Mouse (Mus musculus) intestine, postnatal 0 days (tissue): ENCODE measurements around the gene Cox19. TPM values are rescaled to one million over a fixed set of nuclear protein-coding genes. Genes with fewer than 3 reads are reported as not detected.

Experiments used
- ATAC-seq: fragments of 200-750 bp; cut with Nextera tagmentation; 2 replicates; pipeline ENCODE4 v1.8.0; 2017; ENCODE audit warnings: mild to moderate bottlenecking, moderate TSS enrichment, moderate library complexity
- H3K27ac ChIP-seq: fragments of 300-500 bp; sonication (generic); 2 replicates; pipeline ENCODE4 v1.5.1; 2014; ENCODE audit warnings: mild to moderate bottlenecking, low read depth, low read length, moderate library complexity
- H3K27me3 ChIP-seq: fragments of 300-500 bp; sonication (generic); replicated peaks from 2 replicates; pipeline ENCODE4 v1.6.1; 2014; ENCODE audit warnings: low read length, mixed read lengths; ENCODE audit not compliant: control insufficient read depth, insufficient read depth
- H3K36me3 ChIP-seq: fragments of 300-500 bp; sonication (generic); 2 replicates; pipeline ENCODE4 v1.6.1; 2014; ENCODE audit warnings: mild to moderate bottlenecking, moderate library complexity; ENCODE audit not compliant: control insufficient read depth, insufficient read depth
- H3K4me1 ChIP-seq: fragments of 300-500 bp; sonication (generic); replicated peaks from 2 replicates; pipeline ENCODE4 v1.6.1; 2014; ENCODE audit warnings: antibody characterized with exemption, low read length, mixed read lengths; ENCODE audit not compliant: control insufficient read depth, insufficient read depth
- H3K4me2 ChIP-seq: fragments of 300-500 bp; sonication (generic); replicated peaks from 2 replicates; pipeline ENCODE4 v1.6.1; 2014; ENCODE audit warnings: low read depth, mild to moderate bottlenecking, moderate library complexity
- H3K4me3 ChIP-seq: fragments of 300-500 bp; sonication (generic); 2 replicates; pipeline ENCODE4 v1.5.1; 2014; ENCODE audit warnings: low read depth, low read length
- H3K9ac ChIP-seq: fragments of 300-500 bp; sonication (generic); 2 replicates; pipeline ENCODE4 v1.6.1; 2014; ENCODE audit warnings: mild to moderate bottlenecking, low read depth, low read length
- H3K9me3 ChIP-seq: fragments of 300-500 bp; sonication (generic); 2 replicates; pipeline ENCODE4 v1.6.1; 2016; ENCODE audit warnings: mixed run types; ENCODE audit not compliant: control insufficient read depth
- CTCF ChIP-seq: sonication (generic); IDR thresholded peaks from 2 replicates; pipeline ENCODE4 v1.5.1; 2016; ENCODE audit warnings: low read depth, mild to moderate bottlenecking, control low read depth, antibody characterized with exemption, moderate library complexity
- WGBS: fragments of 180-500 bp; shearing (Covaris S2); extraction: QIAGEN DNeasy Blood & Tissue Kit; methylation state at CpG from one replicate; pipeline ENCODE4 v1.1.7; 2014; 5-methylcytosine and 5-hydroxymethylcytosine counted together
- polyA plus RNA-seq: library from polyadenylated mRNA; unstranded; fragments of >200 nt; fragmentation: Nextera tagmentation; extraction: Ambion mirVana; gene quantifications from 2 replicates; pipeline ENCODE4 v1.2.1, GENCODE M21; 2015

Cox19 gene
- polyA plus RNA-seq, 1 experiment from 2014 or later = 181 TPM

GRCm38 (mm10) chr5:139378986-139379629 lies 27.9 kb upstream of the Cox19 start:
- H3K9ac ChIP-seq = no peak overlapping the region
- H3K4me2 ChIP-seq = peak overlapping the region; percentile 32
- H3K9me3 ChIP-seq = no peaks in the 10 kb centered on the region
- no peak for ATAC-seq
- H3K27me3 ChIP-seq = no peaks in the 10 kb centered on the region
- H3K36me3 ChIP-seq = no peaks in the 10 kb centered on the region
- peaks cover 16% of the 10 kb centered on the region; the same call in 1 of the 2 replicates for H3K4me1 ChIP-seq
- WGBS = 20% methylated on average over 21 of the region's 21 CpGs
- peak overlapping the region; percentile 64 for H3K27ac ChIP-seq
- TF ChIP-seq CTCF = no peak
- no peak overlapping the region for H3K4me3 ChIP-seq

GRCm38 (mm10) chr5:139378271-139378556 lies 27.0 kb upstream of the Cox19 start:
- ATAC-seq = no peak
- Histone ChIP-seq H3K27ac (no peak overlapping the region), H3K36me3 (no peaks in the 10 kb centered on the region), H3K27me3 (no peaks in the 10 kb centered on the region), H3K4me1 (peaks cover 16% of the 10 kb centered on the region; the same call in 1 of the 2 replicates), H3K9ac (no peak overlapping the region), H3K9me3 (no peaks in the 10 kb centered on the region), H3K4me2 (no peak overlapping the region), H3K4me3 (no peak overlapping the region)
- no peak for TF ChIP-seq CTCF
- 83% methylated on average over 7 of the region's 7 CpGs for WGBS

GRCm38 (mm10) chr5:139377468-139378270 lies 26.5 kb upstream of the Cox19 start, which contains the start of gene Gpr146:
Gene Gpr146 (plus strand): TSS chr5:139377697.
- no peak for ATAC-seq
- H3K9ac ChIP-seq = no peak within 1 kb of the TSS

GRCm38 (mm10) chr5:139374841-139375240 lies 23.6 kb upstream of the Cox19 start:
- no peak for ATAC-seq
- Histone ChIP-seq H3K4me2 (no peak overlapping the region), H3K4me3 (no peak overlapping the region), H3K4me1 (peaks cover 15% of the 10 kb centered on the region; the same call in 1 of the 2 replicates), H3K27me3 (no peaks in the 10 kb centered on the region), H3K36me3 (no peaks in the 10 kb centered on the region; the same call in 1 of the 2 replicates), H3K9ac (no peak overlapping the region), H3K27ac (no peak overlapping the region), H3K9me3 (no peaks in the 10 kb centered on the region)
- 78% methylated on average over 2 of the region's 2 CpGs for WGBS
- no peak for TF ChIP-seq CTCF

More at GRCm38 (mm10) chr5:139377468-139378270, 26.5 kb upstream of the Cox19 start, which contains the start of gene Gpr146:
- no peak within 1 kb of the TSS for H3K4me2 ChIP-seq
- H3K9me3 ChIP-seq = no peaks in the 10 kb centered on the region
- TF ChIP-seq CTCF = no peak
- H3K4me3 ChIP-seq = no peak within 1 kb of the TSS
- no peaks in the 10 kb centered on the region for H3K27me3 ChIP-seq
- H3K27ac ChIP-seq = no peak within 1 kb of the TSS
- no peaks in the 10 kb centered on the region for H3K36me3 ChIP-seq
- 63% methylated on average over 18 of the region's 18 CpGs for WGBS
- peaks cover 18% of the 10 kb centered on the region; the same call in 1 of the 2 replicates for H3K4me1 ChIP-seq

GRCm38 (mm10) chr5:139373889-139374444 lies 22.7 kb upstream of the Cox19 start:
- Histone ChIP-seq H3K27me3 (no peaks in the 10 kb centered on the region), H3K4me2 (no peak overlapping the region), H3K9ac (no peak overlapping the region), H3K9me3 (no peaks in the 10 kb centered on the region), H3K4me1 (peaks cover 7% of the 10 kb centered on the region; the same call in 1 of the 2 replicates), H3K4me3 (no peak overlapping the region), H3K27ac (no peak overlapping the region), H3K36me3 (no peaks in the 10 kb centered on the region; the same call in 1 of the 2 replicates)
- ATAC-seq = no peak
- no peak for TF ChIP-seq CTCF
- 55% methylated on average over 6 of the region's 6 CpGs for WGBS

GRCm38 (mm10) chr5:139373126-139373525 lies 21.9 kb upstream of the Cox19 start:
- H3K9me3 ChIP-seq = no peaks in the 10 kb centered on the region
- 84% methylated on average over 3 of the region's 3 CpGs for WGBS

More at GRCm38 (mm10) chr5:139373126-139373525, 21.9 kb upstream of the Cox19 start:
- Histone ChIP-seq H3K4me1 (0 out of 2 replicates have a peak, but pooled peaks cover 5% of the 10 kb centered on the region), H3K4me2 (no peak overlapping the region), H3K27me3 (no peaks in the 10 kb centered on the region), H3K27ac (no peak overlapping the region), H3K9ac (no peak overlapping the region), H3K4me3 (no peak overlapping the region), H3K36me3 (no peaks in the 10 kb centered on the region; the same call in 1 of the 2 replicates)
- ATAC-seq = no peak
- no peak for TF ChIP-seq CTCF
